Mouse (Mus musculus): ENCODE measurements around the gene Fez1.

Gene Fez1

DNA sequence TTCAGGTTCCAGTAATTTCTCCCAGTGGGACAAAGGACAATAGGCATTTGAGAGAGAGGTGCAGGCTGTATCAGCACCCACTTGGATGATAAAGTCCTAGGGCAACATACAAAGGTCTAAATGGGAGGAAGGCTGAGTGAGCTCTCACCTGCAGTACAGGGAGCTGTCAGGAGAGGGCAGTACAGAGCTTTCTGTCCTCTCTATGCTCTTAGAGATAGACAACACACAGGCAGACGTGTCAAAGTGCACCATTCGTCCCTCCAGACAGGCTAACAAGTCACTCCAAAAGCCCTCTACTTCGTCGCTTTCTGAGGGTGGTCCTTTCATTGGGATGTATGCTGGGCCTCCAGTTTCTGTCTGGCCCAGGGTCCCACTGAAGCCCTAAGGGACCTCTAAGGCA, 68.9 kb downstream of the Fez1 start:
- in situ Hi-C loops (cut with MboI; ENCODE audit: low sequenced_read_pairs), result no loop called here

DNA sequence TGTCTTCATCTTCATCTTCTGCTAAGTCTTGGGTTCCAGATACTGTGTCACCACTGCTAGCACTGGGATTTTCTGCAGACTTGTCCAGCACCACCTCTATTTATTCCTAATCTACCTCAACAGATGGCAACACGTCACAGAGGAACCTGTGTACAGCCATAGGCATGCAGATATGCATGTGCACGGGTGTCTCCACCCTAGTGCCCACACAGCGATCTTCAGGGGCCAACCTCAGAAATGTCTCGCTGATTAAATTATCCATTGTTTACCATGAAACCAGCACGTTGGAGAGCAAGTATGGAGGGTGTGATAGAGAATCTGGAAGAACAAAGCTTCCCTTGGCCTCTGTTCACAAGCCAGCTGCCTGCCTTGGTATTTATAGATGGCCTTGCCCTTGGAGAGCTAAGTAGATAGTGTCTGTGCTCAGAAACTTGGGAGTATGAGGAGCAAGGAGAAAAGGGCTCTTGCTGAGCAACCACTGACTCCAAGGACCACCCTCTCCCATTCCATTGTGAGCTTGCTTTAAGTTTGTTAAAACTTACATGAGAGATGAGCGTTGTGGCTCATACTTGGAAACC, 71.8 kb downstream of the Fez1 start:
- in situ Hi-C loops (cut with MboI; ENCODE audit: low sequenced_read_pairs), result no loop called here

DNA sequence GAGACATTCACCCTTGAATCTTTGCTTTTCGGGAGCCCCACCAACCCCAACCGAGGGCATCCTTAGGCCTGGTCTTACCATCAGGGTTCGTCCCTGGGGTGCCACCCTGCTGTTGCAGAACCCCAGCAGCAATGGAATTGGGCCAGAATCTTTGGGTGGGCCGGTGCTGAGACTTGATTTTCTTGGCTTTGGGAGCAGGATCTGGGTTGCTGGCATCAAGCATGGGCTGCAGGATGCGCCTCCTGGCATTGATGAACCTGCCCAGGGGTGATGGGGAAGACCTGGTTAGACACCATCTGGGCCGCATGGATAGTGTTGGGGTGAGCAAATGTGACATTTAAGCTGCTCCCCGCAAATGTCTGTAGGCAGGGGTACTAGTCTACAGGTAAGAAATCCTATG, 72.6 kb downstream of the Fez1 start:
- in situ Hi-C loops (cut with MboI; ENCODE audit: low sequenced_read_pairs), result no loop called here

- in situ Hi-C loops (cut with MboI; ENCODE audit: low sequenced_read_pairs), result no loop called here
These were observed 73.5 kb downstream of the Fez1 start for GRCm38 (mm10) chr9:36895009-36895693.

DNA sequence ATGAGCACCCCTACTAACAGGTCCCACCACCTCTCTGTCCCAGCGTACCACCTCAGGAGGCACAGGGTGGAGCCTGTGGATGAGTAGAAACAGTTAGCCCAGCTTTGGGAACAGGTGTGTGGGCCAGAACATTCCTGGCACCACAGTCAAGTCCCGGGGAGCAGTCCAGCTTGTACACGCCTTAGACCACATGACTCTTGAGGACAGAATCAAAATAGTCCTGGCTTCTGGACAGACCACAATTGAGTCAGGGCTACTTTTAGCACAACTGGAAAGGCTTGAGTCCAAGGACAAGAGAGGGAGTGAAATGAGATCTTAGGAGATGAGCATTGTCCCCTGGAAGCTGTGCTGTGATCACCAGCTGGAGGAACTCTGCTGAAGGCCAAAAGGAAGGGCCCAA, 76.9 kb downstream of the Fez1 start:
- in situ Hi-C loops (cut with MboI; ENCODE audit: low sequenced_read_pairs), result no loop called here

GRCm38 (mm10) chr9:36900464-36900863, 78.8 kb downstream of the Fez1 start:
- in situ Hi-C loops (cut with MboI; ENCODE audit: low sequenced_read_pairs), result no loop called here

GRCm38 (mm10) chr9:36905452-36905851, 83.8 kb downstream of the Fez1 start:
- in situ Hi-C loops (cut with MboI; ENCODE audit: low sequenced_read_pairs), result no loop called here

- in situ Hi-C loops (cut with MboI; ENCODE audit: low sequenced_read_pairs), result no loop called here
These were observed 94.7 kb downstream of the Fez1 start for GRCm38 (mm10) chr9:36916362-36916761.

DNA sequence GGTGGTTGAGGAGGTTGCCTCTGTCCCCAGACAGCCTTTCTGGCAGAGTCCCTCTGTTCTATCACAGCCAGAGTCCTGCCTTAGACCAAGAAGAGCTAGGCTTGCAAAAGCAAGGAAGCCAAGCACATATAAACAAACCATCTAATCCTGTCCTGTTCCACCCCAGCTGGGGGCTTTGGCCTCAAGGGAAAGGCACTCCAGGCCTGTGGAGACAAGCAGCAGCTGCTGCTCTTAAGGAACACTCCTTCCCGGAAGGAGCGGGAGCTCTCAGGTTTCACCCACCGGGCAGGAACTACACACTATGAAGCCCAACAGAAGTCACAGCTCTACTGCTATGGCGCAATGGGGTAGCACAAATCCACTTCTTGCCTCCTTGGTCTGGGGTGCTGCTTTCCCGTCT, 95.3 kb downstream of the Fez1 start:
- in situ Hi-C loops (cut with MboI; ENCODE audit: low sequenced_read_pairs), result no loop called here

DNA sequence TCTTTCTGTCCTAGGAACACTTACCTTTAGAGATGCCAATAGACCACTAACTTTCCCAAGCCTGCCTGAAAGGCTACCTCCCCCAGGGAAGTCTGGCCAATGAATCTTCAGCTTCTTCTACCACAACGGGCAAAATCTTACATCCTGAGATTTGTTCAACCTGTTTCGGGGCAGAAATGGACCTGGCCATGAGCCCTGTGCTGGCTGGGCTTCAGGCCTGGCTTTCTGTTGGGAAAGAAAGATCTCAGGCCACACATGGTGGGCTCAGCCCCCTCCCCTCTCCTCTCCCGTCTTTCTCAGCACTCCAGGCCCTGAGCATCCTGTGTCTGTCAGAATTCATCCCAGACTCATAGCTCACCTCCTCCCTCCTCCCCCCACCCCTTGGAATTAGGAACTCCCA, 96.9 kb downstream of the Fez1 start:
- in situ Hi-C loops (cut with MboI; ENCODE audit: low sequenced_read_pairs), result no loop called here

GRCm38 (mm10) chr9:36919472-36919871, 97.8 kb downstream of the Fez1 start:
- in situ Hi-C loops (cut with MboI; ENCODE audit: low sequenced_read_pairs), result no loop called here

GRCm38 (mm10) chr9:36921718-36922415, 100.2 kb downstream of the Fez1 start:
- in situ Hi-C loops (cut with MboI; ENCODE audit: low sequenced_read_pairs), result no loop called here

DNA sequence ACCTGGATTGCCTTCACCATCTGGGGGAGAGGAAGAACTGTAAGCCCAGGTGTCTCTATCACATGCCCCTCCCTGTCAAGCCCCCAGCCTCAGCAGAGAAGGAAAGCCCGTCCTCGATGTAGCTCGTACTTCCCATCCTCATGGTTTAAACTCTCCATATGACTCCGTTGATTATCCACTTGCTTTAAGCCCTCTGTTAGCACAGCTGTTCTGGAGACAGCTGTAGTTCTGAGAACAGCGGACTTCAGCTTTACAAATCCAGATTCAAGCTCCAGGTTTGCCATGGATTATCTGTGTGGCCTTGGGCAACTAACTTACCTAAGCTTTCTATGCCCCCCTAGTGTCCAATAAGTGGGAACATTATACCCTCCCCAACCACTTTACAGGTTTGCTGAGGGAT, 102.1 kb downstream of the Fez1 start:
- in situ Hi-C loops (cut with MboI; ENCODE audit: low sequenced_read_pairs), result no loop called here
